Comparison of ENCODE assay signal across 9 mouse cellular contexts in genomic region chr14:73475506-73475905, GRCm38 (mm10). TPM values are rescaled to one million over a fixed set of nuclear protein-coding genes. Genes with fewer than 3 reads are reported as not detected.
DNase-seq lines count a peak whose midpoint lies in the region; ATAC-seq and TF ChIP-seq lines count a peak whose summit lies in the region.
"Had no signal": no experiment of that assay in that cellular context is flagged by ENCODE, and none has a peak within 500 bp of the region (broad histone marks: within the 10 kb centered on the region; RNA-seq: fewer than 3 reads in every experiment).

No protein-coding gene starts in this region.

- TF ChIP-seq CTCF in cerebellum, adult 2 months (IDR thresholded peaks at IDR 0.05; ENCODE audit: borderline replicate concordance, insufficient read depth, low read depth, low read length), result no peak

- ATAC-seq in kidney, embryonic 15.5 days (replicated peaks; ENCODE audit: low FRiP score), result no peak

- H3K4me2 ChIP-seq in kidney, embryonic 15.5 days, result no peak overlapping the region
- H3K4me2 ChIP-seq: limb, embryonic 13.5 days had no signal

- no peak overlapping the region for H3K4me3 ChIP-seq in cerebellum, adult 2 months (replicated peaks; ENCODE audit: insufficient read depth, low read depth, low read length)
- no peak overlapping the region for H3K4me3 ChIP-seq in kidney, embryonic 15.5 days (replicated peaks)
- H3K4me3 ChIP-seq: limb, embryonic 13.5 days had no signal

- no peak overlapping the region for H3K27ac ChIP-seq in cerebellum, adult 2 months (ENCODE audit: insufficient read depth, low read length)
- no peak overlapping the region for H3K27ac ChIP-seq in kidney, embryonic 15.5 days

- H3K4me1 ChIP-seq in cerebellum, adult 2 months (ENCODE audit: control insufficient read depth, insufficient read depth, low read length), result peaks cover 12% of the 10 kb centered on the region; the same call in 1 of the 2 replicates
- H3K4me1 ChIP-seq in kidney, embryonic 15.5 days, result peaks cover 35% of the 10 kb centered on the region

- H3K9me3 ChIP-seq in kidney, embryonic 15.5 days (replicated peaks), result no peaks in the 10 kb centered on the region
- H3K9me3 ChIP-seq: limb, embryonic 13.5 days had no signal

- H3K27me3 ChIP-seq in cerebellum, adult 2 months (ENCODE audit: control insufficient read depth, insufficient read depth, low read length), result no peaks in the 10 kb centered on the region
- H3K27me3 ChIP-seq in kidney, embryonic 15.5 days, result no peaks in the 10 kb centered on the region
- H3K27me3 ChIP-seq: limb, embryonic 13.5 days had no signal

- 31% methylated on average over 7 of the region's 7 CpGs for WGBS in cerebellum, adult 2 months
- whole genome bisulfite sequencing in kidney, embryonic 15.5 days, result 35% methylated on average over 7 of the region's 7 CpGs

- no peak for TF ChIP-seq POLR2A in cerebellum, adult 2 months (IDR thresholded peaks at IDR 0.05; ENCODE audit: borderline replicate concordance, insufficient read depth, low read length)

- no peak overlapping the region for H3K9ac ChIP-seq in kidney, embryonic 15.5 days
- H3K9ac ChIP-seq: limb, embryonic 13.5 days had no signal

- peak; percentile 20 to 27 for DNase-seq in cerebellum, adult 2 months
- DNase-seq in cerebellum, adult 9-10 months, result no peak
- DNase-seq in kidney, adult 18-20 months, result peak; percentile 43
- peak; percentile 18 to 26 for DNase-seq in gastrocnemius, adult 8-10 months (ENCODE audit: low spot score in 2 of 2)
- DNase-seq in kidney, postnatal 36 days, result peak; percentile 61 to 71
- no peak for DNase-seq in left cerebral cortex, adult 11 months (ENCODE audit: low spot score)
- DNase-seq in ovary, postnatal 14 days (ENCODE audit: low spot score), result no peak

- H3K36me3 ChIP-seq in kidney, embryonic 15.5 days, result no peaks in the 10 kb centered on the region
- H3K36me3 ChIP-seq: limb, embryonic 13.5 days had no signal

RNA-seq across cellular contexts. Expression of gene Med4, which starts 34.3 kb away (rescaled TPM):
- polyA plus RNA-seq in cerebellum, adult 2 months (2012; rRNA removed), result 38.7 and 40.0 TPM in 2 replicates
- 89.4 and 91.6 TPM in 2 replicates for polyA plus RNA-seq in kidney, embryonic 15.5 days (2015; fragmentation: Nextera tagmentation; extraction: Ambion mirVana)
- total RNA-seq in gastrocnemius, adult 8-10 months (2022), result 10 to 100 TPM; 10.1 to 14.5 (median 12.7) TPM

RNA-seq across cellular contexts. Expression of gene Sucla2, which starts 49.6 kb away (rescaled TPM):
- 163 and 164 TPM in 2 replicates for polyA plus RNA-seq in cerebellum, adult 2 months (2012; rRNA removed)
- polyA plus RNA-seq in kidney, embryonic 15.5 days (2015; fragmentation: Nextera tagmentation; extraction: Ambion mirVana), result 122 and 126 TPM in 2 replicates
- total RNA-seq in gastrocnemius, adult 8-10 months (2022), result 100 to 1,000 TPM; 374 to 423 (median 388) TPM

Comparison
In these comparisons a context has a peak if more than half of its experiments do, and no peak if none do; other contexts are left out.
1. DNase-seq: peak in cerebellum, adult 2 months (2 of 2), kidney, adult 18-20 months (single experiment), gastrocnemius, adult 8-10 months (2 of 2) and kidney, postnatal 36 days (2 of 2); none in cerebellum, adult 9-10 months (single experiment), left cerebral cortex, adult 11 months (single experiment) and ovary, postnatal 14 days (single experiment).